Mouse (Mus musculus) MEL (cell line): ENCODE measurements around the gene Pfn1. TPM values are rescaled to one million over a fixed set of nuclear protein-coding genes. Genes with fewer than 3 reads are reported as not detected.

Experiments
- DNase-seq: peaks from one replicate; pipeline ENCODE4 v3.0.0; 2011; ENCODE audit warnings: low read depth, low spot score
- H3K27ac ChIP-seq: 2 replicates; pipeline ENCODE4 v1.5.1; 2012; ENCODE audit warnings: low read depth, mild to moderate bottlenecking, control low read depth, low read length, moderate library complexity; ENCODE audit not compliant: control insufficient read depth
- H3K27me3 ChIP-seq, 2 experiments: fragments of 150-350 bp in 1 of 2; sonication (generic) in 1 of 2; 2 replicates each; pipeline ENCODE4 v1.6.1; 2012; ENCODE audit warnings: low read length in 2 of 2, mild to moderate bottlenecking in 2 of 2, improper control_type of control experiment in 1 of 2, moderate library complexity in 1 of 2; ENCODE audit not compliant: insufficient read depth in 2 of 2, control insufficient read depth in 1 of 2
- H3K36me3 ChIP-seq, 2 experiments: 2 replicates each; pipeline ENCODE4 v1.6.1; 2012 to 2014; ENCODE audit warnings: low read length in 2 of 2, improper control_type of control experiment in 1 of 2, inconsistent platforms in 1 of 2, mild to moderate bottlenecking in 1 of 2; ENCODE audit not compliant: insufficient read depth in 2 of 2, control insufficient read depth in 1 of 2
- H3K4me1 ChIP-seq, 2 experiments: fragments of 150-350 bp in 1 of 2; sonication (generic) in 1 of 2; 2 replicates each; pipeline ENCODE4 v1.6.1; 2012; ENCODE audit warnings: low read length in 2 of 2, improper control_type of control experiment in 1 of 2, mild to moderate bottlenecking in 1 of 2; ENCODE audit not compliant: insufficient read depth in 2 of 2, control insufficient read depth in 1 of 2
- H3K4me3 ChIP-seq, 2 experiments: fragments of 150-350 bp in 1 of 2; sonication (generic) in 1 of 2; 2 replicates each; pipeline ENCODE4 v1.5.1; 2012; ENCODE audit warnings: low read depth in 2 of 2, low read length in 2 of 2, mild to moderate bottlenecking in 2 of 2, moderate library complexity in 2 of 2, control low read depth in 1 of 2, improper control_type of control experiment in 1 of 2; ENCODE audit not compliant: control insufficient read depth in 1 of 2, insufficient read depth in 1 of 2
- H3K79me2 ChIP-seq: 2 replicates; pipeline ENCODE4 v1.6.1; 2012; ENCODE audit warnings: mild to moderate bottlenecking, low read length, moderate library complexity; ENCODE audit not compliant: control insufficient read depth, poor library complexity, insufficient read depth
- H3K9ac ChIP-seq: 2 replicates; pipeline ENCODE4 v1.6.1; 2012; ENCODE audit warnings: low read depth, mild to moderate bottlenecking, control low read depth, low read length, moderate library complexity; ENCODE audit not compliant: control insufficient read depth, poor library complexity, severe bottlenecking
- H3K9me3 ChIP-seq: fragments of 150-350 bp; sonication (generic); replicated peaks from 2 replicates; pipeline ENCODE4 v1.6.1; 2012; ENCODE audit warnings: mild to moderate bottlenecking, low read length, improper control_type of control experiment, moderate library complexity; ENCODE audit not compliant: insufficient read depth
- BHLHE40 ChIP-seq: IDR thresholded peaks from 2 replicates; pipeline ENCODE4 v1.6.1; 2012; ENCODE audit warnings: low read depth, mild to moderate bottlenecking, inconsistent platforms, low read length, improper control_type of control experiment, borderline replicate concordance
- CHD1 ChIP-seq: IDR thresholded peaks from 2 replicates; pipeline ENCODE4 v1.6.1; 2012; ENCODE audit warnings: low read depth, mild to moderate bottlenecking, inconsistent platforms, low read length, improper control_type of control experiment
- CHD2 ChIP-seq: IDR thresholded peaks from 2 replicates; pipeline ENCODE4 v1.6.1; 2011; ENCODE audit warnings: low read length, improper control_type of control experiment
- CTCF ChIP-seq, 3 experiments: IDR thresholded peaks in 2 of 3; conservative IDR thresholded peaks in 1 of 3; 2 replicates each; pipeline ENCODE4 v1.5.1; 2011 to 2012; ENCODE audit warnings: low read length in 3 of 3, low read depth in 2 of 3, mild to moderate bottlenecking in 2 of 3, improper control_type of control experiment in 1 of 3, inconsistent platforms in 1 of 3, mixed read lengths in 1 of 3, moderate library complexity in 1 of 3; ENCODE audit not compliant: control insufficient read depth in 1 of 3, insufficient read depth in 1 of 3, poor library complexity in 1 of 3, severe bottlenecking in 1 of 3
- E2F4 ChIP-seq: IDR thresholded peaks from 2 replicates; pipeline ENCODE4 v1.6.1; 2011; ENCODE audit warnings: low read depth, low read length, improper control_type of control experiment, borderline replicate concordance
- EP300 ChIP-seq, 2 experiments: IDR thresholded peaks; 2 replicates each; pipeline ENCODE4 v1.6.1; 2011; ENCODE audit warnings: improper control_type of control experiment in 2 of 2, low read length in 2 of 2, low read depth in 1 of 2, mild to moderate bottlenecking in 1 of 2
- ETS1 ChIP-seq: IDR thresholded peaks from 2 replicates; pipeline ENCODE4 v1.6.1; 2012; ENCODE audit warnings: low read depth, mild to moderate bottlenecking, inconsistent platforms, low read length, improper control_type of control experiment, moderate library complexity
- GABPA ChIP-seq: IDR thresholded peaks from 2 replicates; pipeline ENCODE4 v1.6.1; 2012; ENCODE audit warnings: low read depth, mild to moderate bottlenecking, inconsistent platforms, low read length, improper control_type of control experiment, moderate library complexity
- GATA1 ChIP-seq: IDR thresholded peaks from 2 replicates; pipeline ENCODE4 v1.6.1; 2011; ENCODE audit warnings: low read depth, low read length, improper control_type of control experiment
- JUND ChIP-seq: IDR thresholded peaks from 2 replicates; pipeline ENCODE4 v1.6.1; 2011; ENCODE audit warnings: low read depth, mild to moderate bottlenecking, improper control_type of control experiment, low read length
- KAT2A ChIP-seq: conservative IDR thresholded peaks from 2 replicates; pipeline ENCODE4 v1.6.1; 2012; ENCODE audit warnings: low read depth, low read length, improper control_type of control experiment, inconsistent platforms
- MAFK ChIP-seq: IDR thresholded peaks from 2 replicates; pipeline ENCODE4 v1.6.1; 2011; ENCODE audit warnings: low read depth, mild to moderate bottlenecking, low read length, improper control_type of control experiment, borderline replicate concordance
- MAZ ChIP-seq: IDR thresholded peaks from 2 replicates; pipeline ENCODE4 v1.6.1; 2012; ENCODE audit warnings: low read depth, mild to moderate bottlenecking, inconsistent platforms, low read length, improper control_type of control experiment
- MEF2A ChIP-seq: IDR thresholded peaks from 2 replicates; pipeline ENCODE4 v1.6.1; 2014; ENCODE audit warnings: low read depth, mild to moderate bottlenecking, inconsistent platforms, low read length, improper control_type of control experiment; ENCODE audit not compliant: poor library complexity, insufficient replicate concordance, severe bottlenecking; ENCODE audit errors: extremely low read depth
- MXI1 ChIP-seq: IDR thresholded peaks from 2 replicates; pipeline ENCODE4 v1.6.1; 2011; ENCODE audit warnings: mild to moderate bottlenecking, low read depth, low read length, improper control_type of control experiment
- MYB ChIP-seq: IDR thresholded peaks from 2 replicates; pipeline ENCODE4 v1.6.1; 2011; ENCODE audit warnings: mild to moderate bottlenecking, low read depth, low read length, improper control_type of control experiment
- MYC ChIP-seq: IDR thresholded peaks from 2 replicates; pipeline ENCODE4 v1.6.1; 2011; ENCODE audit warnings: low read depth, mild to moderate bottlenecking, low read length, improper control_type of control experiment, moderate library complexity
- NELFE ChIP-seq: IDR thresholded peaks from 2 replicates; pipeline ENCODE4 v1.6.1; 2011; ENCODE audit warnings: low read depth, low read length, improper control_type of control experiment
- NRF1 ChIP-seq: IDR thresholded peaks from 2 replicates; pipeline ENCODE4 v1.6.1; 2014; ENCODE audit warnings: low read depth, mild to moderate bottlenecking, inconsistent platforms, low read length, improper control_type of control experiment, moderate library complexity; ENCODE audit not compliant: poor library complexity, insufficient read depth, severe bottlenecking
- POLR2A ChIP-seq, 2 experiments: IDR thresholded peaks; 2 replicates each; pipeline ENCODE4 v1.6.1; 2011 to 2012; ENCODE audit warnings: low read length in 2 of 2, mild to moderate bottlenecking in 2 of 2, control low read depth in 1 of 2, improper control_type of control experiment in 1 of 2, low read depth in 1 of 2, moderate library complexity in 1 of 2; ENCODE audit not compliant: control insufficient read depth in 1 of 2, insufficient read depth in 1 of 2, poor library complexity in 1 of 2
- SIN3A ChIP-seq: IDR thresholded peaks from 2 replicates; pipeline ENCODE4 v1.6.1; 2012; ENCODE audit warnings: low read length, improper control_type of control experiment, inconsistent platforms
- SMC3 ChIP-seq: IDR thresholded peaks from 2 replicates; pipeline ENCODE4 v1.6.1; 2011; ENCODE audit warnings: low read depth, low read length, improper control_type of control experiment
- TCF12 ChIP-seq: IDR thresholded peaks from 2 replicates; pipeline ENCODE4 v1.6.1; 2014; ENCODE audit warnings: low read depth, mild to moderate bottlenecking, inconsistent platforms, low read length, improper control_type of control experiment, moderate library complexity
- USF1 ChIP-seq: IDR thresholded peaks from 2 replicates; pipeline ENCODE4 v1.6.1; 2014; ENCODE audit warnings: low read depth, mild to moderate bottlenecking, inconsistent platforms, low read length, improper control_type of control experiment, moderate library complexity
- USF2 ChIP-seq, 2 experiments: IDR thresholded peaks; 2 replicates each; pipeline ENCODE4 v1.6.1; 2011 to 2012; ENCODE audit warnings: improper control_type of control experiment in 2 of 2, low read length in 2 of 2, borderline replicate concordance in 1 of 2, inconsistent platforms in 1 of 2, low read depth in 1 of 2, mild to moderate bottlenecking in 1 of 2; ENCODE audit not compliant: insufficient read depth in 1 of 2
- ZKSCAN1 ChIP-seq: IDR thresholded peaks from 2 replicates; pipeline ENCODE4 v1.6.1; 2012; ENCODE audit warnings: low read depth, mild to moderate bottlenecking, inconsistent platforms, low read length, improper control_type of control experiment, moderate library complexity
- ZMIZ1 ChIP-seq: IDR thresholded peaks from 2 replicates; pipeline ENCODE4 v1.6.1; 2012; ENCODE audit warnings: low read depth, mild to moderate bottlenecking, inconsistent platforms, low read length, improper control_type of control experiment, moderate library complexity
- ZNF384 ChIP-seq: IDR thresholded peaks from 2 replicates; pipeline ENCODE4 v1.6.1; 2012; ENCODE audit warnings: low read depth, mild to moderate bottlenecking, inconsistent platforms, low read length, improper control_type of control experiment
- polyA plus RNA-seq, 2 experiments: library from polyadenylated mRNA; stranded (reverse) in 1 of 2; unstranded in 1 of 2; fragments of >175 nt in 1 of 2; fragments of >200 nt in 1 of 2; gene quantifications; 2 replicates each; pipeline versions ENCODE4 v1.2.1 to v1.2.4; 2012; ENCODE audit warnings: low replicate concordance in 2 of 2, low read depth in 1 of 2; ENCODE audit not compliant: insufficient read length in 2 of 2, insufficient read depth in 1 of 2, missing spikeins in 1 of 2
- total RNA-seq: library from RNA; depleted of rRNA; stranded (reverse); fragments of 300-350 nt; gene quantifications from 2 replicates; pipeline ENCODE4 v1.2.3, GENCODE M21; 2012

Gene Pfn1
- total and polyA plus RNA-seq, 3 experiments, result 1,332 to 5,980 (median 2,392) TPM

DNA sequence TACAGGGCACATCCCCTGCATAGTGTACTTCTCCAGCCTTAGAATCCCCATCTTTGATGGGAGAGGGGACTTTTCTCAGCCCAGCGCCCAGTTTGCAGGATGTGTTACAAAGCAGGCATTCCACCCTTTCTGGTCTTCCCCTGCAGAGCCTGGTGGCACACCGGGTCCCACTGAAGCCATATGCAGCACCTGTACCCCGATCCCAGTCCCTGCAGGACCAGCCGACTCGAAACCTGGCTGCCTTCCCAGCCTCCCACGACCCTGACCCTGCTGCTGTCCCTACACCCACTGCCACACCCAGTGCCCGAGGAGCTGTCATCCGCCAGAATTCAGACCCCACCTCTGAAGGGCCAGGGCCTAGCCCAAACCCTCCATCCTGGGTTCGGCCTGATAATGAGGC, 46.8 kb downstream of the Pfn1 start:
- Histone ChIP-seq H3K27me3 (no peaks in the 10 kb centered on the region), H3K79me2 (no peaks in the 10 kb centered on the region), H3K4me1 (no peaks in the 10 kb centered on the region), H3K4me3 (no peak overlapping the region), H3K9me3 (no peaks in the 10 kb centered on the region), H3K9ac (no peak overlapping the region), H3K27ac (no peak overlapping the region), H3K36me3 (peaks cover 0 to 8% of the 10 kb centered on the region in 2 experiments; a peak in 2 of 4 replicates)
- TF ChIP-seq ZMIZ1 (no peak), MYB (no peak), CHD1 (no peak), MAZ (no peak), KAT2A (no peak), GATA1 (no peak), POLR2A (IDR thresholded peaks at IDR 0.05; ENCODE audit: control insufficient read depth in 1 of 2, insufficient read depth in 1 of 2, low read depth in 1 of 2, low read length in 2 of 2, poor library complexity in 1 of 2) (no peak), E2F4 (no peak), ZNF384 (no peak), MYC (no peak), MAFK (no peak), SMC3 (no peak), MEF2A (no peak), TCF12 (no peak), MXI1 (no peak), ETS1 (no peak), USF1 (no peak), GABPA (no peak), ZKSCAN1 (no peak), CTCF (IDR thresholded peaks at IDR 0.05 in 2 of 3, conservative IDR thresholded peaks at IDR 0.05 in 1 of 3; ENCODE audit: control insufficient read depth in 1 of 3, insufficient read depth in 1 of 3, low read depth in 2 of 3, low read length in 3 of 3, poor library complexity in 1 of 3, severe bottlenecking in 1 of 3) (no peak)
- DNase-seq, result no peak

DNA sequence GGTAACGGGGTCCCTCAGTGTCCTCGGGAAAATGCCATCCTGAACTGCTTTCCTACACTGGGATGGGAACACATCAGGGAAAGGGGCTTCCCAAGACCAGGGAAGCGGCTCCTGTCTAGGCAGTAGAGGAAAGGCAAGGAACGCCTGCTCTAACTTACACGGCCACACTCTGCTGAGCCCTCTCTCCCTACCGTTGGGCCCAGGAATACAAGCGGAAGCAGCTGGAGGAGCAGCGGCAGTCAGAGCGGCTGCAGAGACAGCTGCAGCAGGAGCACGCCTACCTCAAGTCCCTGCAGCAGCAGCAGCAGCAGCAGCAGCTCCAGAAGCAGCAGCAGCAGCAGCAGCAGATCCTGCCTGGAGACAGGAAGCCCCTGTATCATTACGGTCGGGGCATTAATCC, 47.7 kb downstream of the Pfn1 start:
- Histone ChIP-seq H3K4me3 (no peak overlapping the region), H3K27ac (no peak overlapping the region), H3K36me3 (peaks cover 0 to 8% of the 10 kb centered on the region in 2 experiments; a peak in 2 of 4 replicates), H3K79me2 (no peaks in the 10 kb centered on the region), H3K9me3 (no peaks in the 10 kb centered on the region), H3K9ac (no peak overlapping the region), H3K27me3 (no peaks in the 10 kb centered on the region), H3K4me1 (no peaks in the 10 kb centered on the region)
- no peak for DNase-seq
- TF ChIP-seq BHLHE40 (no peak), NRF1 (no peak), MAZ (no peak), MAFK (no peak), KAT2A (no peak), GATA1 (no peak), JUND (no peak), USF2 (IDR thresholded peaks at IDR 0.05; ENCODE audit: borderline replicate concordance in 1 of 2, insufficient read depth in 1 of 2, low read depth in 1 of 2, low read length in 2 of 2) (no peak), NELFE (no peak), ETS1 (no peak), EP300 (IDR thresholded peaks at IDR 0.05; ENCODE audit: low read depth in 1 of 2, low read length in 2 of 2) (no peak), SIN3A (no peak), CHD2 (no peak), MXI1 (no peak), CHD1 (no peak)
